In the genomic region with DNA sequence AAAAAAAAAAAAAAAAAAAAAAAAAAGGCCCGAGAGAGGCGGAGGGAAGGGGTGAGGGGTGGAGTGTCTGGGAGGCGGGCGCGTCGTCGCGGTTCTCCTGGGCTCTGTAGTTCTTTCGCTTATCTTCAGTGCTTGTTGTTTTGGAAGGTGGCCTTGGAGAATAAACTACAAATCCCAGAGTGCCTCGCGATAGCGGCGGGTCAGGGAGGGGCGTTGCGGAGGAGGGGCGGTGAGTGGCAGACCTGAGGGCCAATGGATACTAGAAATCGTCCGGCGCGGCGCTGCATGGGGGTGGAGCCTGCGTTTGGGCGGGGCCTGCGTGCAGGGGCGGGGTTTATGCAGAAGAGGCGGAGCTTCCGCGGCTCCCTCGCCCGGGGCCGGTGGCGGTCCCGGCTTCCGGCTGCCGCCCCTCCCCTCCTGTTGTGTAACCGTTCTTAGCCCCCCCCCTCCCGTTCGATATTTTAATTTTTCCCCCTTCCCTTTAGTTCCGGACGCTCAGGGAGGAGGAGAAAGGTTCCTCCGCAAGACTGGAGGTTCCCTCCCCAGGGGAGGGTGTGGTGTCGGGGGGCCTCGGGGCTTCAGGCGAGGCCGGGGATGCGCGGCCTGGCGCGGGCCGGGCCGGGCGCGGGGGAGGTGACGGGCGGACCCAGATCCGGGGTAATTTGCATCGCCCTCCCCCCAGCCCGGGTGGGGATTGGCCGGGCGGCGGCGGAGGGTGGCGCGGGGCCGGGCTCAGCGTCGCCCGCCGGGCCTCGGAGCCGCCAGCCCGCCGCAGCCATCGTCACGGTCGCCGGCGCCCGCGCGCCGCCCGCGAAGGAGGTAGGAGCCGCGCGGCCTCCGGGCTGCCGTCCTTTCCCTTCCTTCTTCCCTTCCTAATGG, we compare ENCODE assay signal across 1 mouse cellular context.
TF ChIP-seq lines count a peak whose summit lies in the region.

No protein-coding gene starts in this region.

TF ChIP-seq in C2C12, 6 proteins besides CTCF, POLR2A, EP300 and RAD21:
- TF ChIP-seq CEBPB (IDR thresholded peaks at IDR 0.05; ENCODE audit: low read depth), result peak; percentile 69
- TF ChIP-seq MAX (IDR thresholded peaks at IDR 0.05), result no peak
- no peak for TF ChIP-seq MYOD1 (IDR thresholded peaks at IDR 0.05; ENCODE audit: control insufficient read depth, insufficient read length, low read depth)
